Mouse (Mus musculus): Measurements from ENCODE around the gene Atxn2. TPM values are rescaled to one million over a fixed set of nuclear protein-coding genes. Genes with fewer than 3 reads are reported as not detected.

Gene Atxn2
- total RNA-seq, 2 experiments from 2014 or later: 155 to 169 TPM

DNA sequence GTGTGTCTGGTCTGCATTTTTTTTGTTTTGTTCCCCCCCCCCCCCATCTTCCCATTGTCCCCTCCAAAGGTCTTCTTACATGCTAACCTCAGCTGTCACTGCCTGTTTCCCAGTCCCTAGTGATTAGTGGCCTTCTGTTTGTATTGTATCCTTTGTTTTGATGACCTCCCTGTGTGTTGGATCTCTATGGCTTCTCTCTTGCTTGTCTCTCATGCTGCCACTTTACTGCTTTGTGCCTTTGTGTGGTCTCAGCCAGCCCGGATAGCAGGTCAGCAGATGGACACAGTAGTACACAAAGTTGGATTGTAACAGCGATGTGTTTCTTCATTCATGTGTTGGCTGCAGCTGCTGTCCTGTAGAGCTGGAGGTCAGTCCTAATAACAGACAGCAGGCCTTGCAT lies 46.8 kb downstream of the Atxn2 start:
- no peak for DNase-seq
- intact Hi-C loops (cut with DNase I): loop anchor here (5.0 kb wide), 1 partner anchor 41 kb away; no protein-coding TSS in a partner anchor

DNA sequence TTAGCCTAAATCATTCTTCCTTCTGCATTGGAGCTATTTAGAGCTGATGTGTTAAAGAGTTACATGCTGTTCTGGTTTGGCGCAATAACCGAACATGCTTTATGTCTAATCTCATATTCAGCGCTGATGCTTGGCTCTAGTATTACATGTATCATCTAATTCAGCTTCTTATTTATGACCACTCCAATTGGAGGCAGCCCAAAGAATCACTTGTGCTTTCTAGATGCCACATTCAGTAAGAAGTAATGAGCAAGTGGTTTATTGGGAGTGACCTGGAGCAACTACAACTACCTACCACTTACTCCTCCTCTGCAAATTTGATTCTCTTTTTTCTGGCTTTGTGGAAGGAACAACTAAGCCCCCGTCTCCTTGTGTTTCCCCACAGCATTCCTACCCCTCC lies 47.2 kb downstream of the Atxn2 start:
- DNase-seq: no peak
- intact Hi-C loops (cut with DNase I): loop anchor here (5.0 kb wide), 1 partner anchor 41 kb away; no protein-coding TSS in a partner anchor

DNA sequence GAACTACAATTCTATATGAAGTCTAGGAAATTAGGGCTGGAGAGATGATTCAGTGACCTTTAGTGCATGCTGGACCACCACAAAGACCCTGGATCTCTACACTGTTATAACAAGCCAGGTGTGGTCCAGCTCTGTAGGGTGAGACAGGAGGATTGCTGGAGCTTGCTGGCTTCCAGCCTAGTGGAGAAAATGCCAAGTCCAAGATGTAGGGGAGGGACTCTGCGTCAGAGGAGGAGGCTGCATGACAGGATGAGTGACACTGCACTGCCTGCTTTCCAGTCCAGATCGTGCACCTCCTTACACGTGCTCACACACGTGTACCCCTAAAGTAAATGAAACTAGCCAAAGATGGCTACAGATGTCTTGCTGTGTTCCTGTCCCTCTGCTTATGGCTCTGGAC lies 48.8 kb downstream of the Atxn2 start:
- DNase-seq: no peak
- intact Hi-C loops (cut with DNase I): loop anchor here (5.0 kb wide), 1 partner anchor 43 kb away; no protein-coding TSS in a partner anchor

DNA sequence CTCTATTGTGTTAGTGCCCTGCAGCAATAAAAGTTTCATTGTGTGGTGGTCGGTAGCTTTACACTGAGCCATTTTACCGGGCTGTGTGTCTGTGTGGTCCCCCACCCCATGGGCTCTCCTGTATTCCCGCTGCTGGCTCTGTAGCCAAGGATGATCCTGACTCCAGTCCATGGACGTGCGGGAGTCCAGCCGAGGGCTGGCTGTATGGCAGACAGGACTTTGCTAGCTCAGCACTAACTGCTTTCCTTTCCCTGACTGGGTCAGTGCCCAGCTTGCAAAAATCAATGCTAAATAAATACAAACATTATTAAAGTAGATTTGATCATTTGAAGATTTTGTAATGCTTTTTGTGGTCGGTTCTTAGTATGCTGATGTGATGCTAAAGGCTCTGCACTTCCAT lies 50.3 kb downstream of the Atxn2 start:
- intact Hi-C loops (cut with DNase I): no loop called here

DNA sequence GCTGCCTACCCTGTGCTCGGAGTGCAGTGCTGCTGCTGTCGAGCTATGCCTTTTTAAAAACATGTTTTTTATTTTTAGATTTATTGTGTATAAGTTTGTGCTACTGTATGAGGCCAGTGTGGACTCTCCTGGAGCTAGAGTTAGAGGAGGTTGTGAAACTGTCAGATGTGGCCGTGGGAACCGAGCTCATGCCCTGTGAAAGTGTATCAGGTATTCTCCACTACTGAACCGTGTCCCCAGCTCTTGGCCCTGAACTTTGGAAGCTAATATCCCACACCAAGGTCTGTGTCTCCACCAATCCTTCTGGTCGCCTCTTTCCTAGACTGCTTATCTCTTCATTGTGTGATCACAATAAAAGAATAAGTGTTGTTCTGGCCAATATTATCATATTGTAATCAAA lies 51.8 kb downstream of the Atxn2 start:
- intact Hi-C loops (cut with DNase I): no loop called here

More for the DNA sequence above, 50.3 kb downstream of the Atxn2 start:
- DNase-seq: no peak

DNA sequence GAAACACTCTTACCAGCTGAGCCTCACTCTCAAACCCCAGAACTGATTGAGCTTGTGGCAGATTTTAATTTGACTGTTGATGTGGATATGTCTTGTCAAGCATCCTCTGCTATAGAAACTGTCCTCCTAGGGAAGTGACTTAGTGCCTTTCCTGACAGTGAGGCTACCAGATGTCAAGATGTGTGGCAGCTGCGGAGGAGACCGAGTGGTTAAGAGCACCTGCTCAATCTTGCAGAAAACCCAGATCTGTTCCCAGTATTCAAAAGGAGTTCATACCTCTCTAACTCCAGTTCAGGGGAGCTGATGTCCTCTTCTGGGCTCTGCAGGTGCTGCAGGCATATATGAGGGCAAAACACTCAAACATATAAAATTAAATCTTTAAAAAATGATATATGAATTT lies 53.9 kb downstream of the Atxn2 start:
- intact Hi-C loops (cut with DNase I): no loop called here
- DNase-seq: no peak

More for the DNA sequence above, 51.8 kb downstream of the Atxn2 start:
- DNase-seq: no peak

DNA sequence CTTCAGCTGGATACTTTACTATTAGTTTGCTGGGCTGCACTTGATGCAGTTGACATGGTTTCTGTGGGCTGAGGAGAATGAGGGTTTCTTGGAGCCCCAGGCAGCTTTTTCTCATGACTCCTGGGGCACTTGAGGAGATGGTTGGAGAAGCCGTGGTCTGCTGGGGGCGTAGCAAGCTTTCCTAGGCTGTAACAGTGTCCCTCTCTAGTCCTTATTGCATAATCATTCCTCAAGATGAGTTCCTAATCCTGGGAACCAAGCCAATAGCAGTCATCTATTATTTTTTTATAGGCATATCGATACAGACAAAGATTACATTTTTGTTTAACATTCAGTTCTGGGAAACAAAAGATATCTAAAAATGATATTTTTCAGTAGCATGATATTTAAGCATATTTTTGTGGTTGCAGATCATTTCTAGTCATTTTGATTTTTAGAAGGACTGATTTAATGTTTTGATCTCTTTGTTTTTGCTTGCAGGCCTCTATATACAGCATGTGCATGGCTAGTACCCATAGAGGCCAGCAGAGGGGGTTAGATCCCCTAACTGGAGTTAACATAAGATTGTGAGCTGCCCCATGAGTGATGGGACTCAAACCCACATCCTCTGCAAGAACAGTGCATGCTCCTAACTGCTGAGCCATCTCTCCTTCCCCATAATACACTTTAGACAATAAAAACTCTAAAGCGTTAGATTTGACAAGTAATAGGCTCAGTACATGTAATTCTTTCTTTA lies 55.1 kb downstream of the Atxn2 start:
- no peak for DNase-seq
- intact Hi-C loops (cut with DNase I): no loop called here

DNA sequence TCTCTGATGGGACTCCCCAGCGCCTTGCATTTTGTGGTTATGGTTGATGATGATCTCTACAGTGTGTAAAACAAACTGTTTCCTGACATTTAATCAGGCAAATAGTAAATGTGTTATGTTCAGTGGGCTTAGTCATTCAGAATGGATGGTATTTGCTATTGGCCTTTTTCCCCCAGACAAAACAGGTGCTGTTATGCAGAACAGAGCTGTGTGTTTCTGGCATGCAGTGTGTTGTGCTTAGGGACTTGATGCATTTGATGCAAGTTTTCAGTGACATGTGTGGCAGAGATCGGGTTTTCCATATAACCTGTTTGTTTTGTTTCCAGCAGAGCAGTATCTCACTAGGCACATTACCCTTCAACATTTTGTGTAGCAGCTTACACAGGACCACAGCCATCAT lies 56.4 kb downstream of the Atxn2 start:
- no peak for DNase-seq
- intact Hi-C loops (cut with DNase I): no loop called here

DNA sequence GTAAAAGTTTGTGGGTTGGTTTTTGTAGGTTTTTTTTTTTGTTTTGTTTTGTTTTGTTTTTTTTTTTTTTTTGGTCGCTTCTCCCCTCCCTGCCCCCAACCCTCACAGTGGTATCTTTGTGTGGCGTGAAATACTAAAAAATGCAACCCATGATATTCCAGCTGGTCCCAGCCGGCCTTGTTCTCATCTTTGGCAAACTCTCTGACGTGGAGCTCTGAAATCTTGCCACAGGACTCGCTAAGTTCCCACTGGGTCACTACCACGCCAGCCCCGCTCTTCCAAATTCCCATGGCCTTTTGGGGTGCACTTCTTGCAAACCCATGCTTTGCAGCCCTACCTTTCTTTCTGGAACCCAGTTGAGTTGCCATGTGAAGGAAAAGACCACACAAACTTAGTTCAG lies 58.7 kb downstream of the Atxn2 start:
- intact Hi-C loops (cut with DNase I): no loop called here
- DNase-seq: peak; percentile 42 to 58

DNA sequence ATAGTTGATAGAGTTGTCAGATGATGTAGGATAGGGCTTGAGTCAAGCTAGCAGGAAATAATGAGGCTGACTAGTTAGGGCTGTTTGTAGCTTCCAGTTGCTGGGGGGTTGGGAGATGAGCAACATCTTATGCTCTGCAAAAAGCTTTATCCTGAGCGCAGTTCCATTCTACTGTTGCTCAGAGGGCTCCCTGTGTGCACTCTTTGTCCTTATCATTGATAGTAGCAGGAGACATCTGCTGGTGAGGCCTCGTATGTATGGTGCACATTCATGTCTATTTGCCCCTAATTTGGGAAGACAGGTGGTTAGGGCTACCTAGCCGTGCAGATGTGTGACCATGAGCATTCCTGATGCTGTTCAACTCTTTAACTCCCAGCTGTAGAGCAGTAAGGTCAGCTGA lies 60.5 kb downstream of the Atxn2 start:
- DNase-seq: no peak
- intact Hi-C loops (cut with DNase I): no loop called here

DNA sequence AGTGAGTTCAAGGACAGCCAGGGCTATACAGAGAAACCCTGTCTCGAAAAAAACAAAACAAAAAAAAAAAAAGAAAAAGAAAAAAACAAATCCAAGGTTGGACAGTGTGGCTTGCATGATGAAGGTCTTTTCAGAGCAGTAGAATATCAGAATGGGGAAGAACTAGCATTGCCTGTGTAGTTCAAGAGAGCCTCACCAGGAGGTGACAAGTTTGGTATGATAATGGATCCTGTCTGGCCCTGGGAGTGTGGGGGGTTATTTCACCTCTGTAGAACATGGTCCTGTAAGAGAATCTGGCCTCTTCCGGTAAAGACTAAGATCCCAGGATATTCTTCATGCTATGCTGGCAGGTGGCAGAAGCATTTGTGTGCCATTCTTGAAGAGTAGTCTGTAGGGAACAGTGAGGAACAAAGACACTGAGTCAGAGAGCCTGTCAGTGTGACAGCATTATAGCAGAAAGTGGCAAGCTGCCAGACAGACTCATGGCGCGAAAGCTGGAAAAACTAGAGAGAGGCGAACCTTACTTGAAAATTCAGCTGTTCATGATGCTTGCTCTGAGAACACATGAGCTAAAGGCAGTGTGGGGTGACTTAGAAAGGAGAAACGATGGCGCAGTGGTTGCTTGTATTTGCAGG lies 67.5 kb downstream of the Atxn2 start:
- intact Hi-C loops (cut with DNase I): no loop called here
- DNase-seq: no peak

DNA sequence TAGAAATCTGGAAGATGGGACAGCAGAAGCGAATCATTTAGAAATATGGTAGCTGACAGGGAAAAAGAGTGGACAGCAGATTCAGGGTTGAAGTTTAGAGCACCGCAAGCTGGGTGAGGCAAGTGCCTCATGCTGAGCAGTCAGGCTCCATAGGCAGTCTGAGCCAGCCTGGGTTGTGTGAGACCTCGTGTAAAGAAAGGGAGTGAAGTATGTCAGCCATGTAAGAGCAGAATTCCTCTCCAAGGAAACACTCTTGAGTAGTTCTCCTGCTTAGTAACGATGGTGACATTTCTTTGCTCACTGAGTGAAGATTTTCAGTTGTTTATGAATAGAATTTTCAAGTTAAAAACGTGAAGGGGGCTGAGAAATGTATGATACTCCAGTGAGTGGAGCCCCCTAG lies 69.0 kb downstream of the Atxn2 start:
- intact Hi-C loops (cut with DNase I): no loop called here
- DNase-seq: no peak

DNA sequence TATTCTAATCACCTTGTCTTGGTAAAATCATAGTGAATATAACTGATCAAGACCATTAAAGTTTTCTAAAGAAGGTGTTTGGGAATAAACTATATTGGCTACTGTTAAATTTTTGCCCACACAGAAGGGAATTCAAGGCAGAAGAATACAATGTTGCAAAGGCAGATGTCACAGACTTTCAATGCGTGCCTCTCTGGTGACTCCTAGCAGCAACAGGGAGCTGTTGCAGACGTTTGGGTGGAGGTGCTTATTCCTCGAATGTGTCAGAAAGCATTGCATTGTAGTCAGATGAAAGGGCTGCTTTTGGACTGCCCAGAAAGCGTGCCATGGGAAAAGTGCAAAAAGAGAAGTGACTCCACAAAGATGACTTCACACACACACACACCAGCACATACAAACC lies 71.3 kb downstream of the Atxn2 start:
- DNase-seq: no peak
- intact Hi-C loops (cut with DNase I): no loop called here

DNA sequence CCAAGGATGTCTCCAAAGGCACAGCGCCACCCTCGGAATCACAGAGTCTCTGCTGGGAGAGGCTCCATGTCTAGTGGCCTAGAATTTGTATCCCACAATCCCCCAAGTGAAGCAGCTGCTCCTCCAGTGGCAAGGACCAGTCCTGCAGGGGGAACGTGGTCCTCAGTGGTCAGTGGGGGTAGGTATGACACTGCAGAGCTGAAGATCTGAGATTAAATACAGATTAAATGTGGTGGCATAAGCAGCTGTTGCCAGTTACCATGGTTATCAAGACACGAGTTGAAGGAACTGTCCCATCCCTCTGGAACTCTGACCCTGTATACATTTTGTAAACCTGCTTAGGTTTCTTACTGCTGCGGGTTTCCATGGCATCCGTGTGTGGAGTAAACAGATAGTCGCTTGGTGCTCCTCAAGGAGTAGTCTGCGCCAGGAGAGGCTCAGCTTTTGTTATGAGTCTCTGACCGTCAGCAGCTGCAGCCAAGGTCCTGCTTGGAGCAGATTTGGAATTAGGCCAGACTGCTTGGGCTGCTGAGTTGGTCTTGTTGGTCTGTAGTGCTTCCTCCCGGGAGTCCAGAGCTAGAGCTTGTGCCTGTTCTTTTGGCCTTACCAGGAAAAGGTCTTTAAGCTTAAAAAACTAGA lies 72.8 kb downstream of the Atxn2 start:
- intact Hi-C loops (cut with DNase I): no loop called here
- DNase-seq: peak; percentile 22 to 42

DNA sequence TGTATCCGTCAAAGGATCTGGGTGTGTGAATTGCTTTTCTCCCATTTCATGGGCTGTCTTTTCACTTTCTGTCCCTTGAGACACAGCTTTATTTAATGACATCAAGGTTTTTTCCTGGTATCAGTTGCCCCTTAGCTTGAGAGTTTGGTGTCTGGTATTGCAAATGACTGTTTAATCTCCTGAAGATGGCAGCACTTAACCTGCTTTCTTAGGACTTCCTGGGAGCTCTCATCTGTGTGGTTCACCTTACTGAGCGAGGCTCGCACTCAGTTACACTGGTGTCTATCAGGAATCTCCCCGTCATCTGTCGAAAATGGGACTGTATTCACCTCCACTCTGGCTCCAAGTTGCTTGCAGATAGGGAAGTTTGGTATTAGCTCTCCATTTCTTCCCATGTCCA lies 79.9 kb downstream of the Atxn2 start:
- intact Hi-C loops (cut with DNase I): loop anchor here (10.0 kb wide), 1 partner anchor 54 kb away; the partner anchor contains the start of gene Pheta1
- no peak for DNase-seq

DNA sequence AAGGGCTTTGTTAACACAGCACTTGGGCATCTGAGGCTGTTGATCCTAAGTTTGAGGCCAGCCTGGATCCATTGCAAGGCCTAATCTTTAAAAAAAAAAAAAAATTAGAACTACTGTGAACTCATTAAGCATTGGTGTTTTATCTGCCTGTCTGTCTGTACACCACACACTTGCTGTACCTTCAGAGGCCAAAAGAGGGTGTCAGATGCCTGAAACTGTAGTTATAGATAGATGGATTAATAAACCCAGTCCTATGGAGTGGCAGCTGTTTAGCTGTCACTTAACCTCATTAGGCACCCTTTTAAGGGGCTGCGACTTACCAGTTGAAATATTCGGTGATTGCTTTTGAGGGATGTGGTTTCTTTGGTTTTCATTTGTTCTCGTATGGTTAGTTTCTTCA lies 84.7 kb downstream of the Atxn2 start:
- intact Hi-C loops (cut with DNase I): loop anchor here (10.0 kb wide), 1 partner anchor 49 kb away; the partner anchor contains the start of gene Pheta1
- DNase-seq: no peak

DNA sequence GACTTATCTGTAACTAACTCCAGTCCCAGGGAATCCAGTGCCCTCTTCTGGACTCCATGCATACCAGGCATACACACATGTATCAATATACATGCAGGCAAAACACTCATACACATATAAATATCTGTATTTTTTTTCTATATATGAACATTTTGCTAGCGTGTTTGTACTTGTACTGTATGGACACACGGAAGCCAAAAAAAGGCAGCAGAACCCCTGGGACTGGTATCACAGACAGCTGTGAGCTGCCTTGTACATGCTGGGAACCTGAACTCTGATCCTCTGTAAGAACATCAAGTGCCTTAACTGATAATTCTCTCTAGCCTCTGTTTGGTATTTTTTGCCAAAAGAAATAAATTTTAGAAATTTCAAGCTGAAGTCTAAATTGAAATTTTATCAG lies 87.3 kb downstream of the Atxn2 start:
- intact Hi-C loops (cut with DNase I): loop anchor here (10.0 kb wide), 1 partner anchor 46 kb away; the partner anchor contains the start of gene Pheta1
- no peak for DNase-seq

DNA sequence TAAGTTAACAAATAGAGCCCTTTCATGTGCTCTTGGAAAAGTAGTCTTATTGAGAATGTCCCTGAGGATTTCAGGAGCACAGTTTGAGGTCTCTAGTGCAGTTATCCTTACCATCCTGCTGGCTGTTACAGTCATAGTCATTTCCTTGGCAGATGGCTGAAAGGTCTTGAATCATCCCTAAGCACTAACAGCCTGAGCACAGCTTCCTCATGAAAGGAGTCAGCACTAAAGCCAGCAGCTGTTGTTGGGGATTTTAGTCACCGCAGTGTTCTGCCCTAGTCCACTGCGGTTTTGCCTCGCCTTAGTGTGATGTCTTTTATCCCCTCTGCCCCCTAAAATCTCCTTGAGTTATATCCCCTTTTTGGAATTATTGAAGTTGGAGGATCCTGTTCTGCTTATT lies 96.0 kb downstream of the Atxn2 start:
- DNase-seq: no peak
- intact Hi-C loops (cut with DNase I): no loop called here

DNA sequence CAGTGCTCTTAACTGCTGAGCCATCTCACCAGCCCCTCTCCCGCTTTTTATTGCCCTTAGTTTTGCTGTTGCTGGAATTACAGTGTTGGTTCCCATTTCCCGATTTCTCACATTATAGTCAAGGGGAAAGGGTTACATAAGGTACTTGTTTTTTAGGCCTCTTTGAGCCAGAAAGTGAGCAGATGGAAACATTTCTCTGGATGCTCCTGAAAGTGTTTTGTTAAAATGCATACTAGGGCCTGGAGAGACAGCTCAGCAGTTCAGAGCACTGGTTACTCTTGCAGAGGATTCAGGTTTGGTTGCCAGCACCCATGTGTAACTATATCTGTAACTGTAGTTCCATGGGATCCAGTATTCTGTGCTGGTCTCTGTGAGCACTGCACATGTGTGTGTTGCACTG lies 97.1 kb downstream of the Atxn2 start:
- DNase-seq: no peak
- intact Hi-C loops (cut with DNase I): no loop called here

DNA sequence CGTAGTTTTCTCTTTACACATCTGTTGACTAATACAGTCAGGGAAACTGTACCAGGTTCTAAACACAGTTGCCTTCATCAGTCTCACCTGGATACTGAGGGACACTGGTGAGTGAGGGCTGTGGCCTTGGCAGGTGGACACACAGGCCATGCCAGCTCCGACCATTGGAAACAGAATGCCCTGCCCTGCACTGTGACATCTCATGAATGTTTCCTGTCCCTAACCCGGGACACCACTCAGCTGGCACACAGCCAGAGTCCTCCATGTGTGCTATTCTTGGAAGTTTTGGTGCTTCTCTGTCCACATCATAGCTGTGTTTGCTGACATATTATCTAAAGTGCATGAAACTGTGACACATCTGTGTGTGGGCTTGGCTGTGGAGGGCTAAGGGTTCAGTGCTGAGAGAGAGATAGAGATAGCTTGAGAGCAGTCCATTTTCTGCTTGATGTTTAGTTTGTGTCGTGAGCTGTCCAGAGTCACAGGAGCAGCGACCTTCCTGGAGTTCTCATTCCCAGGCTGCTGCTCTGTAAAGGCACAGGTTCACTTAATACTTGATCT lies 98.6 kb downstream of the Atxn2 start:
- intact Hi-C loops (cut with DNase I): no loop called here
- DNase-seq: peak; percentile 62 to 70
